Mouse (Mus musculus) megakaryocyte, embryonic 14.5 days (primary cell): ENCODE results near the gene Ccnl2.

Experiments used
- FLI1 ChIP-seq: IDR thresholded peaks from 2 replicates; pipeline ENCODE4 v1.6.1; 2012; ENCODE audit warnings: low read length, inconsistent platforms, mixed read lengths
- GATA1 ChIP-seq: IDR thresholded peaks from 3 replicates; pipeline ENCODE4 v1.6.1; 2012; ENCODE audit warnings: mixed read lengths, low read length, inconsistent platforms, borderline replicate concordance

DNA sequence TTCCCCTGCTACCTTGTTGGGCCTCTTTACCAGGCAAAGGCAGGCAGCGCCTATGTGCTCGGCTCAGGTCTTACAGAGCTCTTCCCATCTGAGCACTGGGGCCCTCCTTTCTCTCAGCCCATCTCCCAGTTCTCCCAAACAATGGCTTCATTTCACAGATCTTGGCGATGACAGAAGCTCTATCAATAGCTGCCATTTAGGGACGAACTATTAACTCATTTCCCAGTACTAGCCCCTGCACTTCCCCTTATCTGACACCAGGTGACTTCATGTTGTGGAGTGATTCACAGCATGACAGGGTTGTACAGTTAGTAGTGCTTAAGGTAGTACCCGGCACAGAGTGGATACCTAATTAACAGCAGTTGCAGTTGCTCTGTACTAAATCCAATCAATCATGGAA lies 26.5 kb upstream of the Ccnl2 start, which contains the start of gene Tmem88b:
- TF ChIP-seq GATA1 (no peak), FLI1 (no peak)
